Mouse (Mus musculus) spleen, adult 2 months (tissue): ENCODE measurements around the gene Gm11172.

Experiments
- CTCF ChIP-seq: fragments of 200-500 bp; IDR thresholded peaks from 2 replicates; pipeline ENCODE4 v1.5.1; 2011; ENCODE audit warnings: mild to moderate bottlenecking, inconsistent platforms; ENCODE audit not compliant: insufficient read depth, insufficient read length, insufficient replicate concordance; ENCODE audit errors: extremely low read depth
- POLR2A ChIP-seq: fragments of 200-500 bp; IDR thresholded peaks from 2 replicates; pipeline ENCODE4 v1.6.1; 2011; ENCODE audit warnings: low read depth, low read length, inconsistent platforms

- TF ChIP-seq CTCF (no peak), POLR2A (no peak)
These were observed 8.7 kb downstream of the Gm11172 start for GRCm38 (mm10) chr16:10821387-10821786.
